Mouse (Mus musculus) forebrain, embryonic 15.5 days (tissue): ENCODE data around the gene Siae. TPM values are rescaled to one million over a fixed set of nuclear protein-coding genes. Genes with fewer than 3 reads are reported as not detected.
A peak's percentile ranks its signal among the peaks of the same experiment; 100 is the strongest.

Experiments used
- ATAC-seq: fragments of 200-750 bp; cut with Nextera tagmentation; replicated peaks from 2 replicates; pipeline ENCODE4 v1.8.0; 2017; ENCODE audit warnings: mild to moderate bottlenecking, moderate TSS enrichment, moderate library complexity
- H3K27ac ChIP-seq: fragments of 300-500 bp; sonication (generic); replicated peaks from 2 replicates; pipeline ENCODE4 v1.5.1; 2015; ENCODE audit warnings: mild to moderate bottlenecking, inconsistent platforms
- H3K27me3 ChIP-seq: fragments of 300-500 bp; sonication (generic); 2 replicates; pipeline ENCODE4 v1.6.1; 2015; ENCODE audit warnings: inconsistent platforms
- H3K36me3 ChIP-seq: fragments of 300-500 bp; sonication (generic); 2 replicates; pipeline ENCODE4 v1.6.1; 2015; ENCODE audit warnings: mild to moderate bottlenecking, inconsistent platforms
- H3K4me1 ChIP-seq: fragments of 300-500 bp; sonication (generic); 2 replicates; pipeline ENCODE4 v1.6.1; 2015; ENCODE audit warnings: inconsistent platforms
- H3K4me2 ChIP-seq: fragments of 300-500 bp; sonication (generic); replicated peaks from 2 replicates; pipeline ENCODE4 v1.6.1; 2015; ENCODE audit warnings: mild to moderate bottlenecking, inconsistent platforms
- H3K4me3 ChIP-seq: fragments of 300-500 bp; sonication (generic); 2 replicates; pipeline ENCODE4 v1.5.1; 2015; ENCODE audit warnings: mild to moderate bottlenecking, inconsistent platforms
- H3K9ac ChIP-seq: fragments of 300-500 bp; sonication (generic); replicated peaks from 2 replicates; pipeline ENCODE4 v1.6.1; 2015; ENCODE audit warnings: mild to moderate bottlenecking, inconsistent platforms
- H3K9me3 ChIP-seq: fragments of 300-500 bp; sonication (generic); 2 replicates; pipeline ENCODE4 v1.6.1; 2016; ENCODE audit warnings: inconsistent platforms
- WGBS: fragments of 180-500 bp; shearing (Covaris S2); methylation state at CpG from one replicate; pipeline ENCODE4 v1.1.7; 2015; ENCODE audit warnings: mixed read lengths; 5-methylcytosine and 5-hydroxymethylcytosine counted together
- polyA plus RNA-seq: library from polyadenylated mRNA; unstranded; fragments of >200 nt; fragmentation: Nextera tagmentation; extraction: Ambion mirVana; gene quantifications from 2 replicates; pipeline ENCODE4 v1.2.1, GENCODE M21; 2015

The Siae gene
- polyA plus RNA-seq, 1 experiment from 2014 or later, result 8.6 TPM

GRCm38 (mm10) chr9:37528225-37528970, 27.1 kb upstream of the Siae start:
- Histone ChIP-seq H3K36me3 (peaks cover 8% of the 10 kb centered on the region), H3K9me3 (no peaks in the 10 kb centered on the region), H3K4me2 (no peak overlapping the region), H3K4me1 (peaks cover 21% of the 10 kb centered on the region), H3K9ac (no peak overlapping the region), H3K27me3 (peaks cover 57% of the 10 kb centered on the region), H3K27ac (no peak overlapping the region; the same call in 1 of the 2 replicates), H3K4me3 (0 out of 2 replicates have a peak overlapping the region, but pooled peaks have one; percentile 9)
- no peak for ATAC-seq
- 32% methylated on average over 9 of the region's 9 CpGs for WGBS

GRCm38 (mm10) chr9:37530031-37530887, 25.2 kb upstream of the Siae start:
- peak overlapping the region; percentile 42 for H3K9ac ChIP-seq
- H3K4me1 ChIP-seq, result peaks cover 21% of the 10 kb centered on the region
- H3K27ac ChIP-seq, result peak overlapping the region; percentile 4; the same call in 1 of the 2 replicates
- H3K27me3 ChIP-seq, result peaks cover 57% of the 10 kb centered on the region
- H3K4me2 ChIP-seq, result peak overlapping the region; percentile 53
- H3K9me3 ChIP-seq, result no peaks in the 10 kb centered on the region
- ATAC-seq, result peak; percentile 46
- 0 out of 2 replicates have a peak, but pooled peaks cover 3% of the 10 kb centered on the region for H3K36me3 ChIP-seq
- H3K4me3 ChIP-seq, result peak overlapping the region; percentile 31
- 4% methylated on average over 32 of the region's 32 CpGs for WGBS

GRCm38 (mm10) chr9:37530888-37531705, 24.4 kb upstream of the Siae start:
- peak; percentile 81 for ATAC-seq
- Histone ChIP-seq H3K4me2 (peak overlapping the region; percentile 53), H3K27ac (peak overlapping the region; percentile 4; the same call in 1 of the 2 replicates), H3K4me3 (peak overlapping the region; percentile 31), H3K36me3 (no peaks in the 10 kb centered on the region), H3K9me3 (no peaks in the 10 kb centered on the region), H3K9ac (peak overlapping the region; percentile 43), H3K27me3 (peaks cover 57% of the 10 kb centered on the region), H3K4me1 (peaks cover 21% of the 10 kb centered on the region)
- 3% methylated on average over 31 of the region's 31 CpGs for WGBS

GRCm38 (mm10) chr9:37536851-37537250, 18.6 kb upstream of the Siae start:
- Histone ChIP-seq H3K27me3 (peaks cover 2% of the 10 kb centered on the region; the same call in 1 of the 2 replicates), H3K4me3 (no peak overlapping the region), H3K4me1 (no peaks in the 10 kb centered on the region), H3K9me3 (no peaks in the 10 kb centered on the region), H3K4me2 (no peak overlapping the region), H3K9ac (no peak overlapping the region), H3K36me3 (no peaks in the 10 kb centered on the region), H3K27ac (no peak overlapping the region)
- no peak for ATAC-seq
- 84% methylated on average over 4 of the region's 4 CpGs for WGBS

- no peak overlapping the region for H3K4me3 ChIP-seq
- no peak for ATAC-seq
- WGBS, result 84% methylated on average over 5 of the region's 5 CpGs
Measured at GRCm38 (mm10) chr9:37537658-37538250, 17.7 kb upstream of the Siae start.

GRCm38 (mm10) chr9:37539170-37540025, 16.1 kb upstream of the Siae start, which contains the start of gene Vsig2:
Vsig2 (plus strand) TSS chr9:37539255.
- Histone ChIP-seq H3K9ac (no peak within 1 kb of the TSS), H3K9me3 (no peaks in the 10 kb centered on the region), H3K4me2 (no peak within 1 kb of the TSS), H3K4me3 (no peak within 1 kb of the TSS), H3K36me3 (no peaks in the 10 kb centered on the region), H3K27ac (no peak within 1 kb of the TSS), H3K4me1 (peaks cover 4% of the 10 kb centered on the region), H3K27me3 (peaks cover 6% of the 10 kb centered on the region)
- 49% methylated on average over 22 of the region's 23 CpGs for WGBS
- ATAC-seq, result no peak

More at GRCm38 (mm10) chr9:37537658-37538250, 17.7 kb upstream of the Siae start:
- no peaks in the 10 kb centered on the region for H3K9me3 ChIP-seq
- no peak overlapping the region for H3K27ac ChIP-seq
- H3K4me2 ChIP-seq, result no peak overlapping the region
- no peaks in the 10 kb centered on the region for H3K4me1 ChIP-seq
- H3K27me3 ChIP-seq, result no peaks in the 10 kb centered on the region
- no peaks in the 10 kb centered on the region for H3K36me3 ChIP-seq
- no peak overlapping the region for H3K9ac ChIP-seq

GRCm38 (mm10) chr9:37540226-37540625, 15.3 kb upstream of the Siae start:
- 95% methylated on average over 4 of the region's 4 CpGs for WGBS
- no peak for ATAC-seq
- no peak overlapping the region for H3K4me2 ChIP-seq
- H3K4me1 ChIP-seq, result peaks cover 12% of the 10 kb centered on the region
- H3K36me3 ChIP-seq, result no peaks in the 10 kb centered on the region
- H3K9me3 ChIP-seq, result no peaks in the 10 kb centered on the region
- peaks cover 9% of the 10 kb centered on the region for H3K27me3 ChIP-seq
- H3K9ac ChIP-seq, result no peak overlapping the region
- no peak overlapping the region for H3K4me3 ChIP-seq
- H3K27ac ChIP-seq, result no peak overlapping the region

- Histone ChIP-seq H3K36me3 (no peaks in the 10 kb centered on the region), H3K9me3 (no peaks in the 10 kb centered on the region), H3K4me1 (peaks cover 16% of the 10 kb centered on the region), H3K27me3 (peaks cover 16% of the 10 kb centered on the region), H3K27ac (no peak overlapping the region), H3K4me3 (no peak overlapping the region), H3K4me2 (no peak overlapping the region), H3K9ac (no peak overlapping the region)
- 83% methylated on average over 6 of the region's 6 CpGs for WGBS
- ATAC-seq, result no peak
Measured at GRCm38 (mm10) chr9:37540701-37541575, 14.6 kb upstream of the Siae start.

GRCm38 (mm10) chr9:37541851-37542642, 13.5 kb upstream of the Siae start:
- no peak for ATAC-seq
- WGBS, result 73% methylated on average over 7 of the region's 7 CpGs
- Histone ChIP-seq H3K36me3 (no peaks in the 10 kb centered on the region), H3K27ac (no peak overlapping the region), H3K27me3 (peaks cover 24% of the 10 kb centered on the region), H3K9ac (no peak overlapping the region), H3K4me1 (peaks cover 16% of the 10 kb centered on the region), H3K4me2 (no peak overlapping the region), H3K9me3 (no peaks in the 10 kb centered on the region), H3K4me3 (no peak overlapping the region)
